16 mouse cellular contexts compared by ENCODE assay signal in genomic region chrX:94788331-94788920, GRCm38 (mm10).
DNase-seq lines count a peak whose midpoint lies in the region; TF ChIP-seq lines count a peak whose summit lies in the region.
"Had no signal": no experiment of that assay in that cellular context is flagged by ENCODE, and none has a peak within 500 bp of the region (broad histone marks: within the 10 kb centered on the region; RNA-seq: fewer than 3 reads in every experiment).

No protein-coding gene starts in this region.

- peak; percentile 59 for DNase-seq in kidney, adult 2 months
- DNase-seq in kidney, postnatal 10 days = no peak
- DNase-seq in 3T3-L1 (ENCODE audit: low read depth, low spot score) (peak; percentile 48), NIH3T3 (ENCODE audit: low read depth) (peak; percentile 54)
- DNase-seq in kidney, postnatal 36 days = peak; percentile 31 to 47
- no peak for DNase-seq in right cerebral cortex, postnatal 25 days
- no peak for DNase-seq in thymus, postnatal 36 days
- DNase-seq: cerebellum, adult 2 months; layer of hippocampus, adult 9-11 months had no signal

- H3K4me1 ChIP-seq in kidney, adult 2 months (ENCODE audit: control insufficient read depth, insufficient read depth, low read length) = no peaks in the 10 kb centered on the region
- H3K4me1 ChIP-seq: forebrain, embryonic 13.5 days; heart, embryonic 15.5 days; limb, embryonic 10.5 days; liver, embryonic 12.5 days; lung, embryonic 15.5 days; midbrain, embryonic 10.5 days had no signal

- WGBS in kidney, adult 2 months = 34% methylated on average over 3 of the region's 3 CpGs

- H3K4me3 ChIP-seq in kidney, adult 2 months (ENCODE audit: insufficient read depth, low read depth, low read length) = no peak overlapping the region
- H3K4me3 ChIP-seq: forebrain, embryonic 13.5 days; heart, embryonic 15.5 days; limb, embryonic 10.5 days; liver, embryonic 12.5 days; lung, embryonic 15.5 days; midbrain, embryonic 10.5 days had no signal

- no peak overlapping the region for H3K27ac ChIP-seq in kidney, adult 2 months (ENCODE audit: insufficient read depth, low read depth, low read length)
- H3K27ac ChIP-seq: forebrain, embryonic 13.5 days; heart, embryonic 15.5 days; limb, embryonic 10.5 days; liver, embryonic 12.5 days; lung, embryonic 15.5 days; midbrain, embryonic 10.5 days; stomach, postnatal 0 days had no signal

- no peak for TF ChIP-seq POLR2A in kidney, adult 2 months (IDR thresholded peaks at IDR 0.05; ENCODE audit: low read depth, low read length)

- no peaks in the 10 kb centered on the region for H3K36me3 ChIP-seq in kidney, adult 2 months (ENCODE audit: control insufficient read depth, insufficient read depth, low read length)
- H3K36me3 ChIP-seq: heart, embryonic 15.5 days; liver, embryonic 12.5 days; lung, embryonic 15.5 days had no signal

- no peaks in the 10 kb centered on the region for H3K27me3 ChIP-seq in kidney, adult 2 months (replicated peaks; ENCODE audit: control insufficient read depth, insufficient read depth, low read length)
- H3K27me3 ChIP-seq: forebrain, embryonic 13.5 days; heart, embryonic 15.5 days; liver, embryonic 12.5 days; lung, embryonic 15.5 days had no signal

- TF ChIP-seq CTCF in kidney, adult 2 months (conservative IDR thresholded peaks at IDR 0.05; ENCODE audit: insufficient read depth, insufficient read length, low read depth, low read length) = no peak

Comparison
In these comparisons a context has a peak if more than half of its experiments do, and no peak if none do; other contexts are left out.
1. DNase-seq: peak in kidney, adult 2 months (single experiment), 3T3-L1 (single experiment), NIH3T3 (single experiment) and kidney, postnatal 36 days (2 of 2); none in kidney, postnatal 10 days (single experiment), right cerebral cortex, postnatal 25 days (single experiment) and thymus, postnatal 36 days (0 of 2).